Mouse (Mus musculus) C2C12 (cell line): ENCODE data around the gene Papss1.

Experiments used
- CEBPB ChIP-seq: IDR thresholded peaks from one replicate; pipeline ENCODE4 v1.6.1; 2011; ENCODE audit warnings: low read depth, mild to moderate bottlenecking, control low read depth, moderate library complexity
- CTCF ChIP-seq: IDR thresholded peaks from one replicate; pipeline ENCODE4 v1.5.1; 2011; ENCODE audit not compliant: control insufficient read depth, insufficient read depth, insufficient read length
- FOSL1 ChIP-seq: IDR thresholded peaks from one replicate; pipeline ENCODE4 v1.8.0; 2011; ENCODE audit warnings: mild to moderate bottlenecking, low read length; ENCODE audit not compliant: poor library complexity, insufficient read depth, severe bottlenecking
- MAX ChIP-seq: IDR thresholded peaks from one replicate; pipeline ENCODE4 v1.6.1; 2011; ENCODE audit warnings: mild to moderate bottlenecking, control low read depth
- MYOG ChIP-seq: IDR thresholded peaks from one replicate; pipeline ENCODE4 v1.6.1; 2011; ENCODE audit not compliant: control insufficient read depth, insufficient read length; ENCODE audit errors: extremely low read depth

GRCm38 (mm10) chr3:131541244-131541942 is 23.2 kb upstream of the Papss1 start:
- TF ChIP-seq CTCF (no peak), FOSL1 (no peak), MYOG (no peak), CEBPB (no peak), MAX (no peak)
